Comparison of ENCODE assay signal across 8 mouse cellular contexts in the genomic region with DNA sequence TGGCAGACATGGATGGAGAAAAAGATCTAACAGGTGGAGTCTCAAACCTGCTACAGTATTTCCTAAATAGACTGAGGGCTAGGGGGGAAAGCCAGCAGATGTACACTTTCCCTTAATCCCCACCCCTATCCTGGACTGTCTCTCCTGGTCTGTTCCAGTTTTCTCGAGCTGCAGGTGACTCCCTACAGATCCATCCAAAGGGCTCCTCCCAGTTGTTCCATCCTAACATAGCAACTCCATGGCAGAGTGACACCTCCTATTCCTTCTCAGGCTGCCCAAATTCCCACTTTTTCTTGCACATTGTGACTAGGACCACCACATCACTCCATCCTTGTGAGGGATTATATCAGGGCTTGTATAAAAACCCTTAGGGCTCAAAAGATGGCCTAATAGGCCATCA. TPM values are rescaled to one million over a fixed set of nuclear protein-coding genes. Genes with fewer than 3 reads are reported as not detected.
DNase-seq lines count a peak whose midpoint lies in the region; ATAC-seq lines count a peak whose summit lies in the region.

No protein-coding gene starts in this region.

- ATAC-seq in heart, embryonic 16.5 days (replicated peaks; ENCODE audit: extremely low read depth, insufficient read depth, low FRiP score): no peak
- ATAC-seq in forebrain, embryonic 15.5 days (replicated peaks): no peak
- no peak for ATAC-seq in midbrain, embryonic 11.5 days (ENCODE audit: low FRiP score)

- H3K27me3 ChIP-seq in heart, embryonic 16.5 days (ENCODE audit: control insufficient read depth, insufficient read depth, low read length): no peaks in the 10 kb centered on the region
- H3K27me3 ChIP-seq in forebrain, embryonic 15.5 days: no peaks in the 10 kb centered on the region
- no peaks in the 10 kb centered on the region for H3K27me3 ChIP-seq in midbrain, embryonic 11.5 days (ENCODE audit: control insufficient read depth, insufficient read depth, low read length)

- H3K27ac ChIP-seq in heart, embryonic 16.5 days (ENCODE audit: low read length): no peak overlapping the region
- peak overlapping the region; percentile 99 for H3K27ac ChIP-seq in forebrain, embryonic 15.5 days (replicated peaks)
- H3K27ac ChIP-seq in midbrain, embryonic 11.5 days (ENCODE audit: low read depth, low read length): no peak overlapping the region

- H3K4me2 ChIP-seq in heart, embryonic 16.5 days (ENCODE audit: low read depth, low read length): peak overlapping the region; percentile 74
- H3K4me2 ChIP-seq in forebrain, embryonic 15.5 days (replicated peaks): peak overlapping the region; percentile 76
- H3K4me2 ChIP-seq in midbrain, embryonic 11.5 days: peak overlapping the region; percentile 55

- no peaks in the 10 kb centered on the region for H3K36me3 ChIP-seq in heart, embryonic 16.5 days (ENCODE audit: control insufficient read depth, insufficient read depth)
- H3K36me3 ChIP-seq in forebrain, embryonic 15.5 days: peaks cover 4% of the 10 kb centered on the region; the same call in 1 of the 2 replicates
- H3K36me3 ChIP-seq in midbrain, embryonic 11.5 days (ENCODE audit: control insufficient read depth, insufficient read depth, low read length): no peaks in the 10 kb centered on the region

- no peaks in the 10 kb centered on the region for H3K9me3 ChIP-seq in heart, embryonic 16.5 days (replicated peaks; ENCODE audit: control insufficient read depth, low read length)
- H3K9me3 ChIP-seq in forebrain, embryonic 15.5 days: no peaks in the 10 kb centered on the region
- H3K9me3 ChIP-seq in midbrain, embryonic 11.5 days (ENCODE audit: control insufficient read depth, low read length): no peaks in the 10 kb centered on the region

- H3K4me1 ChIP-seq in heart, embryonic 16.5 days (ENCODE audit: control insufficient read depth, insufficient read depth, low read length): peaks cover 31% of the 10 kb centered on the region
- H3K4me1 ChIP-seq in forebrain, embryonic 15.5 days: peaks cover 35% of the 10 kb centered on the region
- H3K4me1 ChIP-seq in midbrain, embryonic 11.5 days (ENCODE audit: control insufficient read depth, insufficient read depth, low read length): peaks cover 22% of the 10 kb centered on the region

- 22% methylated on average over 1 of the region's 1 CpGs for WGBS in heart, embryonic 16.5 days
- WGBS in forebrain, embryonic 15.5 days: 16% methylated on average over 1 of the region's 1 CpGs
- WGBS in midbrain, embryonic 11.5 days: 11% methylated on average over 1 of the region's 1 CpGs

- no peak overlapping the region; the same call in 1 of the 2 replicates for H3K9ac ChIP-seq in heart, embryonic 16.5 days (ENCODE audit: low read length)
- H3K9ac ChIP-seq in forebrain, embryonic 15.5 days (replicated peaks): peak overlapping the region; percentile 99
- peak overlapping the region; percentile 96 for H3K9ac ChIP-seq in midbrain, embryonic 11.5 days (ENCODE audit: low read length)

- H3K4me3 ChIP-seq in heart, embryonic 16.5 days (ENCODE audit: low read length): no peak overlapping the region; the same call in 1 of the 2 replicates
- peak overlapping the region; percentile 97 for H3K4me3 ChIP-seq in forebrain, embryonic 15.5 days
- H3K4me3 ChIP-seq in midbrain, embryonic 11.5 days (ENCODE audit: low read depth, low read length): peak overlapping the region; percentile 81

- DNase-seq in heart, adult 11 months: no peak
- peak; percentile 23 for DNase-seq in MN1 (ENCODE audit: low spot score)
- no peak for DNase-seq in midbrain, embryonic 11.5 days (ENCODE audit: low spot score, missing footprints)
- DNase-seq in adrenal gland, postnatal 4 days (ENCODE audit: low spot score in 2 of 2): no peak
- DNase-seq in left cerebral cortex, adult 11 months (ENCODE audit: low spot score): no peak
- DNase-seq in right cerebral cortex, postnatal 10 days (ENCODE audit: low spot score in 2 of 2): no peak

RNA-seq across cellular contexts. Expression of gene Ctbp1, which starts 1.0 kb away (rescaled TPM):
- 228 and 234 TPM in 2 replicates for polyA plus RNA-seq in heart, embryonic 16.5 days (2015; fragmentation: Nextera tagmentation; extraction: Ambion mirVana)
- 534 and 562 TPM in 2 replicates for polyA plus RNA-seq in forebrain, embryonic 15.5 days (2015; fragmentation: Nextera tagmentation; extraction: Ambion mirVana)
- 487 and 546 TPM in 2 replicates for polyA plus RNA-seq in midbrain, embryonic 11.5 days (2014; fragmentation: Nextera tagmentation; extraction: Ambion mirVana)
- total RNA-seq in adrenal gland, postnatal 4 days (2021): 100 to 1,000 TPM; 248 to 269 TPM

RNA-seq across cellular contexts. Expression of gene Spon2, which starts 57.5 kb away (rescaled TPM):
- polyA plus RNA-seq in heart, embryonic 16.5 days (2015; fragmentation: Nextera tagmentation; extraction: Ambion mirVana): 67.2 and 71.5 TPM in 2 replicates
- polyA plus RNA-seq in forebrain, embryonic 15.5 days (2015; fragmentation: Nextera tagmentation; extraction: Ambion mirVana): 3.1 TPM in 2 replicates
- polyA plus RNA-seq in midbrain, embryonic 11.5 days (2014; fragmentation: Nextera tagmentation; extraction: Ambion mirVana): 2.0 and 3.5 TPM in 2 replicates
- 1 to 10 TPM; 5.2 to 9.7 TPM for total RNA-seq in adrenal gland, postnatal 4 days (2021)

RNA-seq across cellular contexts. Expression of gene Maea, which starts 59.6 kb away (rescaled TPM):
- 144 and 145 TPM in 2 replicates for polyA plus RNA-seq in heart, embryonic 16.5 days (2015; fragmentation: Nextera tagmentation; extraction: Ambion mirVana)
- polyA plus RNA-seq in forebrain, embryonic 15.5 days (2015; fragmentation: Nextera tagmentation; extraction: Ambion mirVana): 101 and 107 TPM in 2 replicates
- 149 and 157 TPM in 2 replicates for polyA plus RNA-seq in midbrain, embryonic 11.5 days (2014; fragmentation: Nextera tagmentation; extraction: Ambion mirVana)
- total RNA-seq in adrenal gland, postnatal 4 days (2021): 100 to 1,000 TPM; 110 to 114 TPM

Comparison
In these comparisons a context has a peak if more than half of its experiments do, and no peak if none do; other contexts are left out.
1. RNA of gene Spon2, which starts 57.5 kb away (polyA plus RNA-seq): 67.2 to 71.5 TPM in heart, embryonic 16.5 days; 2.0 to 3.5 TPM in midbrain, embryonic 11.5 days and 3.1 TPM in forebrain, embryonic 15.5 days; every median in the first group is over 10 times any median in the second.
2. Peak in every context shown above with its lines, with median percentiles within 50 percentile points of each other: H3K4me2 ChIP-seq.